Mouse (Mus musculus) hindbrain, embryonic 10.5 days (tissue): ENCODE data around the gene Rasgef1c. TPM values are rescaled to one million over a fixed set of nuclear protein-coding genes. Genes with fewer than 3 reads are reported as not detected.

Experiments used
- DNase-seq: peaks from one replicate; pipeline ENCODE4 v3.0.0-alpha.2; 2017; ENCODE audit warnings: low spot score
- H3K27ac ChIP-seq: fragments of 300-500 bp; sonication (generic); 2 replicates; pipeline ENCODE4 v1.5.1; 2016; ENCODE audit warnings: mild to moderate bottlenecking, moderate library complexity
- H3K27me3 ChIP-seq: fragments of 300-500 bp; sonication (generic); 2 replicates; pipeline ENCODE4 v1.6.1; 2016; ENCODE audit warnings: mild to moderate bottlenecking; ENCODE audit not compliant: poor library complexity, insufficient read depth, severe bottlenecking
- H3K36me3 ChIP-seq: fragments of 300-500 bp; sonication (generic); 2 replicates; pipeline ENCODE4 v1.6.1; 2016; ENCODE audit warnings: mild to moderate bottlenecking, moderate library complexity
- H3K4me1 ChIP-seq: fragments of 300-500 bp; sonication (generic); replicated peaks from 2 replicates; pipeline ENCODE4 v1.6.1; 2016; ENCODE audit warnings: mild to moderate bottlenecking
- H3K4me3 ChIP-seq: fragments of 300-500 bp; sonication (generic); 2 replicates; pipeline ENCODE4 v1.5.1; 2016; ENCODE audit warnings: mild to moderate bottlenecking, moderate library complexity
- H3K9me3 ChIP-seq: fragments of 300-500 bp; sonication (generic); 2 replicates; pipeline ENCODE4 v1.6.1; 2016; ENCODE audit warnings: mild to moderate bottlenecking, moderate library complexity
- WGBS: fragments of 180-500 bp; shearing (Covaris S2); methylation state at CpG from one replicate; pipeline ENCODE4 v1.1.7; 2016; 5-methylcytosine and 5-hydroxymethylcytosine counted together
- polyA plus RNA-seq: library from polyadenylated mRNA; unstranded; fragments of >200 nt; fragmentation: Nextera tagmentation; extraction: Ambion mirVana; gene quantifications from 2 replicates; pipeline ENCODE4 v1.2.1, GENCODE M21; 2016

Rasgef1c gene
- polyA plus RNA-seq, 1 experiment from 2014 or later: 3.7 TPM

DNA sequence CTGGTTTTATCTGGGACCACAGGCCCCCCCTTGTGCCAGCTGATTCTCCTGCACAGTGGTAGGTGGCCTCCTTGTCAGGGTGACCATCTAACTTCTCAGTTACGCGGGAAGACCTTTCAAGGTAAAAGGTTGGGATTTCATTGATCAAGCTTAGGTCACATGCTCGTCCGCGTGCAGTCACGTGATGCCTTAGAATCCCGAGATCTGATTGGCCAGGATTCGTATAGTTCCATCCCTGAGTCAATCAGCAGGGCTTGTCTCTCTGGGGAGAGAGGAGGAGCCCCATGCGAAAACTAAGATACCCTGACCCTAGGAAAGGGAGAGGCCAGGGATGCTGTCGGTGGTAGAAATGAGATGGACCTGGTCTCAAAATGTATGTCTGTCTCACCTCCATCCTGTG is 56.4 kb downstream of the Rasgef1c start:
- Histone ChIP-seq H3K36me3 (no peaks in the 10 kb centered on the region), H3K27me3 (peaks cover 16% of the 10 kb centered on the region), H3K4me1 (0 out of 2 replicates have a peak, but pooled peaks cover 4% of the 10 kb centered on the region), H3K9me3 (no peaks in the 10 kb centered on the region), H3K27ac (no peak overlapping the region), H3K4me3 (no peak overlapping the region)
- no peak for DNase-seq
- 85% methylated on average over 10 of the region's 10 CpGs for WGBS

DNA sequence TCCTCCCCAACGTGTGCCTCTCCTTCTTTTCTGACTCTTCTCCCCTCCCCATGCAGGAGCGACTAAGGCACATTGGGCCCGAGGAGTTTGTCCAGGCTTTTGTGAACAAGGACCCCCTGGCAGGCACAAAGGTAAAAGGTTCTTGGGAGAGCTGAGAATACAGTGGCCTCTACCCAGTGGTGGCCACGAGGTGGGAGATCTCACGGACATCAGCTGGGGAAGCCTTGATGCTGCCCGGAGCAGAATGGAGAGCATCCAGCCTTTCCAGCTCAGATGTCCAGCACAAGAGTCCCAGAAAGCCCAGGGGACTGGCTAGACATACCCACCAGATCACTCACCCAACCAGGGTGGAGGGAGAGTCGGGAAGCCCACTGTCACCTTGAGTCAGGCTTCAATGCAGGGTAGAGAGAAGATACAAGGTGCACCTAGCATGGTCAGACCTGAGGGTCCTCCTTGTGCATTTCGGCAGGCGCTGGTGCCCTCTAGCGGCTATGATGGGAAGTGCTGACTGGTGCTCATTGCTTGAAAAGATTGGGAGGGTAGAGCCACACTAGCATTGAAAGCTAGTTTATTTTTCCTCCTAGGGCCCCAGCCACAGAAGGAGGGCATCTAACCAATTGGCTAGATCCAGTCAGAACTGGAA is 59.6 kb downstream of the Rasgef1c start:
- Histone ChIP-seq H3K9me3 (no peaks in the 10 kb centered on the region), H3K36me3 (no peaks in the 10 kb centered on the region), H3K4me1 (no peaks in the 10 kb centered on the region), H3K4me3 (no peak overlapping the region), H3K27ac (no peak overlapping the region), H3K27me3 (peaks cover 6% of the 10 kb centered on the region; the same call in 1 of the 2 replicates)
- peak; percentile 81 for DNase-seq
- 37% methylated on average over 10 of the region's 10 CpGs for WGBS

DNA sequence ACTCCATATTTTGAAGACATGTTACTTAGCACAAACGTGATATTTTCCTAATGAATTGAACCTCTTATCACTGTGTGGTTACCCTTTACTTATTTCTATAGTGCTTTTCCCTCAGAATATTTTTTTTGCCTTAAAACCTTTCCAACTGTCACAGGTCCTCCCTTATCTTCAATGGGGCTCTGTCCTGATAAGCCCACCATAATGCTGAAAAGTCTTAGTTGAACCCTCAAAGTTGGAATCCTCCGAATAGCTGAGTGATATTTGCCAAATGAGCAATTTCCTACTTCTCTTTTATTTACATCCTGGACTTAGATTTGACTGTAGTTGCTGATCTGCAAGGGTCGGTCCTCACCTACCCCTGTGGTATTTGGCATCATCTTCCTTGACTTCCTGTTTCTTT is 63.7 kb downstream of the Rasgef1c start:
- Histone ChIP-seq H3K9me3 (no peaks in the 10 kb centered on the region), H3K27ac (no peak overlapping the region), H3K4me1 (0 out of 2 replicates have a peak, but pooled peaks cover 4% of the 10 kb centered on the region), H3K27me3 (peaks cover 6% of the 10 kb centered on the region; the same call in 1 of the 2 replicates), H3K36me3 (no peaks in the 10 kb centered on the region), H3K4me3 (no peak overlapping the region)
- DNase-seq: no peak
- 80% methylated on average over 3 of the region's 3 CpGs for WGBS

- Histone ChIP-seq H3K4me1 (0 out of 2 replicates have a peak, but pooled peaks cover 4% of the 10 kb centered on the region), H3K9me3 (peaks cover 3% of the 10 kb centered on the region; the same call in 1 of the 2 replicates), H3K36me3 (no peaks in the 10 kb centered on the region), H3K27me3 (no peaks in the 10 kb centered on the region), H3K4me3 (no peak overlapping the region), H3K27ac (no peak overlapping the region)
- WGBS: 93% methylated on average over 2 of the region's 2 CpGs
- DNase-seq: no peak
These were observed 68.1 kb downstream of the Rasgef1c start for GRCm38 (mm10) chr11:49969692-49970091.

GRCm38 (mm10) chr11:49973657-49974340 is 72.2 kb downstream of the Rasgef1c start:
- Histone ChIP-seq H3K27me3 (no peaks in the 10 kb centered on the region), H3K36me3 (no peaks in the 10 kb centered on the region), H3K9me3 (peaks cover 3% of the 10 kb centered on the region; the same call in 1 of the 2 replicates), H3K4me1 (0 out of 2 replicates have a peak, but pooled peaks cover 3% of the 10 kb centered on the region), H3K4me3 (no peak overlapping the region), H3K27ac (no peak overlapping the region)
- no peak for DNase-seq
- 87% methylated on average over 10 of the region's 10 CpGs for WGBS

GRCm38 (mm10) chr11:49974675-49975074 is 73.0 kb downstream of the Rasgef1c start:
- H3K4me3 ChIP-seq: no peak overlapping the region

DNA sequence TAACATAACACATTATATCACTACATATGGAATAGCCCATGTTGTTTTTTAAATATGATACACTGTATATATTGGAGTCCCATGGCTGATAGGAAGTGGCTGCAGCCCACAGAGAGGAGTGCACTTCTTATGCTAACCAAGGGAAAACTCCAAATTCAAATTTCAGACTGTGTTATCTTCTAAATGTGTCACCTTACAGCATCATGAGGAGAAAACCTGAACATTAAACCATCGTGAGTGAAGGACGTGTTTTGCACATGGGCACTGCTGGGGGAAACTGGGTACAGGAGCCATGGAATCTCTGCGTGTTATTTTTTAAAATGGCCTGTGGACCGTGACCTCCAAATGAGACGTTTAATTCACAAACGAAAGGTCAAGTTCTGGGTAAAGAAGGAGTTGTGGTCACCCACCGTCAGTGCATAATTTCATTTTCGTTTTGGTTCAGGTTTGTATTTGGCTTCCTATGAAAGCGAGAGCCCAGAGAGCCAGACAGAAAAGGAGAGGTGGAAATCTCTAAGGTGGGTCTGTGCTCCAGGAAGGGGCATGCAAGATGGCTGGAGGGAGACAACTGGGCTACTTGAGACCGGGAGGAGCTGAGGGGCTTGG is 76.4 kb downstream of the Rasgef1c start:
- H3K27ac ChIP-seq: no peak overlapping the region

More at GRCm38 (mm10) chr11:49974675-49975074, 73.0 kb downstream of the Rasgef1c start:
- peaks cover 3% of the 10 kb centered on the region; the same call in 1 of the 2 replicates for H3K9me3 ChIP-seq
- 61% methylated on average over 1 of the region's 1 CpGs for WGBS
- DNase-seq: no peak
- H3K36me3 ChIP-seq: no peaks in the 10 kb centered on the region
- H3K27ac ChIP-seq: no peak overlapping the region
- no peaks in the 10 kb centered on the region for H3K4me1 ChIP-seq
- H3K27me3 ChIP-seq: no peaks in the 10 kb centered on the region

DNA sequence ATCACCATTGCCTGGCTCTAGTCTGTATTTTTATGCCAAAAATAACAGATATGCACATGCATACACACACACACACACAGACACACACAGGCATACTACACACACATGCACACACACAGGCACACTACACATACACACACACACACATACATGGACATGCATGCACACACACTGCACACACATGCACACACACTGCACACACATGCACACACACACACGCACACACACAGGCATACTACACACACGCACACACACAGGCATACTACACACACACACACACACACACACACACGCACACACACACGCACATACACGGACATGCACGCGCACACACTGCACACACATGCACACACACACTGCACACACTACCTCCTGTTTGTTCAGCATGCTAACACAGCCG is 77.3 kb downstream of the Rasgef1c start:
- DNase-seq: no peak
- Histone ChIP-seq H3K4me3 (no peak overlapping the region), H3K27me3 (no peaks in the 10 kb centered on the region), H3K4me1 (0 out of 2 replicates have a peak, but pooled peaks cover 6% of the 10 kb centered on the region), H3K27ac (no peak overlapping the region), H3K9me3 (peaks cover 3% of the 10 kb centered on the region; the same call in 1 of the 2 replicates), H3K36me3 (no peaks in the 10 kb centered on the region)
- 94% methylated on average over 8 of the region's 8 CpGs for WGBS

More for the DNA sequence above, 76.4 kb downstream of the Rasgef1c start:
- Histone ChIP-seq H3K36me3 (no peaks in the 10 kb centered on the region), H3K4me3 (no peak overlapping the region), H3K4me1 (no peaks in the 10 kb centered on the region), H3K27me3 (no peaks in the 10 kb centered on the region), H3K9me3 (peaks cover 3% of the 10 kb centered on the region; the same call in 1 of the 2 replicates)
- WGBS: 88% methylated on average over 10 of the region's 10 CpGs
- no peak for DNase-seq

DNA sequence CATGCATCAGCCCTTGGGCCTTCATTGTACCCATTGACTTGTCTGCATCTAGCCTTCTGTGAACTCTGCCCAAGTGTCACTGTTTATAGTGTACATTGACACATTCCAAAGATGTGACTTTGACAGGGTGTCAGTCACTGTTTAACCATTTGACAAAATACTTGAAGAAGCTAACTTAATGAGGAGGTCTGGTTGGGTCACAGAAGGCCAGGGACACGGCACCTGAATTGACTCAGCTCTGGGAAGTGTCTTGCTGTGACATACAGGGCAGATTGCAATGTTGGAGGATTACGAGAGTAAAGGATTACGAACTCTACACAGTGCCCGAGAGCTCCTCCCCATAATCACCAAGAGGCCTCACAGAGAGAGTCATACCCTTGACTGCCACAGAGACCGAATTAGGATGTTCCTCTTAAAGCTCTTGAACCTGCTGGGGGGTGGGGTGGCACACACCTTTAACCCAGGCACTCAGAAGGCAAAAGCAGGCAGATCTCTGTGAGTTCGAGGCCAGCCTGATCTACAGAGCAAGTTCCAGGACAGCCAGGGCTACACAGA is 79.1 kb downstream of the Rasgef1c start:
- no peak overlapping the region for H3K27ac ChIP-seq
- H3K4me1 ChIP-seq: 0 out of 2 replicates have a peak, but pooled peaks cover 6% of the 10 kb centered on the region
- no peak overlapping the region for H3K4me3 ChIP-seq
- H3K9me3 ChIP-seq: no peaks in the 10 kb centered on the region
- no peak for DNase-seq
- no peaks in the 10 kb centered on the region for H3K36me3 ChIP-seq
- WGBS: 73% methylated on average over 6 of the region's 6 CpGs
- H3K27me3 ChIP-seq: no peaks in the 10 kb centered on the region

- Histone ChIP-seq H3K9me3 (no peaks in the 10 kb centered on the region), H3K27ac (no peak overlapping the region), H3K4me1 (0 out of 2 replicates have a peak, but pooled peaks cover 6% of the 10 kb centered on the region), H3K27me3 (no peaks in the 10 kb centered on the region), H3K4me3 (no peak overlapping the region), H3K36me3 (no peaks in the 10 kb centered on the region)
- no peak for DNase-seq
- 88% methylated on average over 7 of the region's 7 CpGs for WGBS
These were observed 79.8 kb downstream of the Rasgef1c start for GRCm38 (mm10) chr11:49981321-49981963.

- Histone ChIP-seq H3K4me3 (no peak overlapping the region), H3K4me1 (0 out of 2 replicates have a peak, but pooled peaks cover 6% of the 10 kb centered on the region), H3K36me3 (no peaks in the 10 kb centered on the region), H3K27me3 (no peaks in the 10 kb centered on the region), H3K27ac (no peak overlapping the region), H3K9me3 (no peaks in the 10 kb centered on the region)
- no peak for DNase-seq
- 86% methylated on average over 4 of the region's 4 CpGs for WGBS
These were observed 80.5 kb downstream of the Rasgef1c start for GRCm38 (mm10) chr11:49982094-49982493.

- WGBS: 66% methylated on average over 4 of the region's 4 CpGs
- H3K4me1 ChIP-seq: 0 out of 2 replicates have a peak, but pooled peaks cover 6% of the 10 kb centered on the region
- no peak overlapping the region for H3K27ac ChIP-seq
These were observed 81.2 kb downstream of the Rasgef1c start for GRCm38 (mm10) chr11:49982881-49983280.

More at GRCm38 (mm10) chr11:49982881-49983280, 81.2 kb downstream of the Rasgef1c start:
- DNase-seq: no peak
- no peak overlapping the region for H3K4me3 ChIP-seq
- H3K9me3 ChIP-seq: no peaks in the 10 kb centered on the region
- H3K27me3 ChIP-seq: no peaks in the 10 kb centered on the region
- no peaks in the 10 kb centered on the region for H3K36me3 ChIP-seq
